Mouse (Mus musculus): Measurements from ENCODE around the gene Rnf186.

The Rnf186 gene

DNA sequence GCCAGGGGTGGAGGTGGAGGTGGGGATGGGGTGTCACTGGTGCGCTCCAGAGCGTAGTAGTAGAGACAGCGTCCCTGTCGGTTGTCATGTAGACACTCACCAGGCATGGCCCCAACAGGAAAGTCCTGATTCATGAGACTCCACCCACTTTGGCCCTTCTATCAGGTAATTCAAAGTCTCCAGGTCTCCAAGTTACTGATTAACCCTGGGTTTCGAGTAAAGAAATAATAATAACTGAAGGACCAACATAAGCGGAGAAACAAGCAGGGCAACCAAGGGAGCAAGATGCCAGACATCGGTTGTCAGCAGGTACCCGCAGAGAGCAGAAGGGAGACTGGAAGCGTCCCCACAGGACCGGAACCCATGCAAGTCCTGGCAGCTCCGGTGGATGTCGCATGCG, at the start of gene Rnf186:
Gene Rnf186 (plus strand): TSS at position 247 of the 400 bp plus-strand sequence.
- no peak for DNase-seq (ENCODE audit: low spot score in 2 of 2)

DNA sequence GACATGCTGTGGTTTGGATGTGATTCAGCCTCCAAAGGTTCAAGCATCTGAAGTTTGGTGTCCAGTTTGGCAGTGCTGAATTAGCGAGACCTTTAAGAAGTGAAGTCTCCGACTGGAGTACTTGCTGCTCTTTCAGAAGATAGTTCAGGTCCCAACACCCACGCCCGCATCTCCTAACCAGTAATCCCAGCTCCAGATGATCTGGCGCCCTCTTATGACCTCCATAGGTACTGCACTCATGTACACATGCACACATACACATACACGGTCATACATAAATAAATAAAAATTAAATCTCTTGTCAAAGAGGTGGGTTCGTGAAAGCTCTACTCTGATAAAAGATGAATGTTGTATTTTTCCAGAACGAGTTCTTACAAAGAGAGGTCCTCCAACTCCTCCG, 49.6 kb upstream of the Rnf186 start:
- no peak for DNase-seq (ENCODE audit: low spot score in 2 of 2)

GRCm38 (mm10) chr4:138921254-138922130, 45.4 kb upstream of the Rnf186 start:
- no peak for DNase-seq (ENCODE audit: low spot score in 2 of 2)

- peak; percentile 85 to 92 for DNase-seq (ENCODE audit: low spot score in 2 of 2)
Measured at GRCm38 (mm10) chr4:138922131-138922459, 44.8 kb upstream of the Rnf186 start.

DNA sequence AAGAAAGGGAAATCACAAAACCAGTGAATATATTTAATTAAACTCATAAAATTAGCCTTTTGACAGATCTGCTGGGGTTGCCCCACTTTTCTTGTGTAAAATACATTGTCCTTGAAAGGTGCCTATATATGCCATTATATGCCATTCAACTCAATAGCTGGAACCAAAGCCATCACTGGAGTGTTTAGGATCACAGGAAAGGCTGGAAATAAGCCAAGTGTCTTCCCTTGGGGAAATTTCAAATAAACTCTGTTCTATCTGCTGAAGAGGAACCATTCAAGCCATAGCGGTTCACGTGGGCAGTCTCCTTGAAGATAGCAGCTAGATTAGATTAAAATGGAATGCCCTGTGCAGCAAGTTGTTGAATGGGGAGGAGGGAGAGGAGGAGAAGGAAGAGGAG, 41.4 kb upstream of the Rnf186 start:
- no peak for DNase-seq (ENCODE audit: low spot score in 2 of 2)

- DNase-seq (ENCODE audit: low spot score in 2 of 2): no peak
Measured at GRCm38 (mm10) chr4:138933862-138934261, 33.0 kb upstream of the Rnf186 start.

DNA sequence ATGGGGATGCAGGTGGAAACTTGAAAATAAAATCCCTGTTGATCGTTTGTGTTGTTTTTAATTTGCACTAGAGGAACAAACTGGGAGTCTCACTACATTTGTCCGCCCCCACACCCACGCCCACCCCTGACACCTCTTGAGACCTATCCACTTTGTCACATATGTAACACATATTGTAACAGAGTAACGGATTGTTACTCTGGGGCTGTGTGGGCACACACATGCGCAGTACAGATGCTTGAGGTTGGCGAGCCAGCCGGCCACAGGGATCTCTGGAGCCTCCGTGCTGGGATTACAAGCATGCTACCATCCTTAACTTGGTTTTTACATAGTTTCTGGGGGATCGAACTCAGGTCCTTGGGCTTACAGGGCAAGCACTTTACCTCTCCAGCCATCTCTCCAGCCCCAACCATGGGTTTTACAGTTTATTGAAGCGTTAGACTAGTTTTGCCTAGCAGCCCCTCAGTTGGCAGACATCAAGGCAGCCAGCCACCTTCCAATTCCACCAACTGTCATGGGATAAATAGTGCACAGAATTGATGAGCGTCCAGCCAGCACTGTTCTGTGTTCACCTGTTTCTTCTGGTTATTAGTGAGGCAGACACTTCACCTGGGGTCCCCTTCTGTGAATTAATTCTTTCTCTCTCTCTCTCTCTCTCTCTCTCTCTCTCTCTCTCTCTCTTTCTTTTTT, 32.3 kb upstream of the Rnf186 start:
- no peak for DNase-seq (ENCODE audit: low spot score in 2 of 2)

DNA sequence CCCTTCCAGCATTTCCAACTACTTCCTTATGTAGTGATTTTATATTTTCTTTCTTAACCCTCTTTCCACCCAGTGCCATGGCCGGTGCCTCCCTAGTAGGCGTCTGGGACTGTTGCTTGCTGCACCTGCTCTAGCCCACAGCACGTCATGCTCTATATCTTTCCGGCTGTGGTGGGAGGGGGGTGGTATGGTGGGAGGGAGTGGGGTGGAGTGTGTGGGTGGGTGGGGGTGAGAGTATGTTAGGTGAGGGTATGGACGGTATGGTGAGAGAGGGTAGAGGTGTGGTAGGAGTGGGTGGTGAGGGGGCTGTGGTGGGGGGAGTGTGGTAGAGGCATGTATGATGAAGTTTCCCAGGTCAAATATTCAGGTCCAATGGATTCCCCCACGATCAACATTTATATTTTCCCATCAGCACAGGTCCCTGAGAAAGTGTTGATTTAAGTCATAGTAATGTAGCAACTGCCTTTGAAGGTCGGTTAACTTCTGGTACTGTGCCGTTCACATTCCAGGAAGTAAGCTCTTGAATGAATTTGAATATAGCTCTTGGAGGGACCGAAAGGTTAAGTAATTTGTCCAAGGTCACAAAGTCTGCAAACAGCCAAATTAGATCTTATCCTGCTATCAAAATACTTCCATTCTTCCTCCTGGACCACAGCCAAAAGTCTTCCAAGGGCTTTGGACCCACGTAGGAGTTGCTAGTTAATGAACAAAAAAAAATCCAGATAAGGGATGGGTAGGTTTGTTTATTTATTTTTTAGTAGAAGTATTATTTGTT, 28.2 kb upstream of the Rnf186 start:
- no peak for DNase-seq (ENCODE audit: low spot score in 2 of 2)

DNA sequence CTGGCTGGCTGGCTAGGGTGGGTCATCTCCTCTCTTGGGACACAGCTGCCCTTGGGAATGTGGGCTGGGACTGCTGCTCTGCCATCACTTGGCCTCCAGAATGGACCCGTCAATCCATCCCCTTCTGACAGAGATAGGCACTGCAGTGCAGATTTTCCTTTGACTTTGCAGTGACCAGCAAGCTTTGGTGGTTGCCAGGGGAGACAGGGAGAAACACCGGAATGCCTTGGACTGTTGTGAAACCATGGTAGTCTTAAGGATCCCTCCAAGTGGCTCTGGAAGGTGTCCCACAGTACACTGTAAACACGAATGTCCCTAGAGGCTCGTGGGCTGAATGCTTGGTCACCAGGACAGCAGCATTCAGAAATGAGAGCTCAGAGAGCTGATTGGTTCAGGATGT, 27.4 kb upstream of the Rnf186 start:
- no peak for DNase-seq (ENCODE audit: low spot score in 2 of 2)

DNA sequence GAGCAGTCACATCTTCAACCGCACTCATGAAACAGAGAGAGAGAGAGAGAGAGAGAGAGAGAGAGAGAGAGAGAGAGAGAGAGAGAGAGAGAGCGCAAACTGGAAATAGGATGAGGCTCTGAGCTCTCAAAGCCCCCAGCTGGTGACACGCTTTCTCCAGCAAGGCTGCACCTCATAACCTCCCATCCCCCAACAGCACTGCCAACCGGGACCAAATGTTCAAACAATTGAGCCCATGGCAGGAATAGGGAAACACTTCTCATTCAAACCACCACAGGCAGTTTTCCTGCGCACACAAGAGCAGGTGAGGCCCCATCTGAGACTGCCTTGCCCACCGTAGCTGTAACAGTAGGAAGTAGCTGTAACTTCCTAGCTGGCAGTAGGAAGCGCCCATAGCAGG, 25.5 kb upstream of the Rnf186 start:
- no peak for DNase-seq (ENCODE audit: low spot score in 2 of 2)

- DNase-seq (ENCODE audit: low spot score in 2 of 2): no peak
Measured at GRCm38 (mm10) chr4:138941966-138942365, 24.9 kb upstream of the Rnf186 start.

DNA sequence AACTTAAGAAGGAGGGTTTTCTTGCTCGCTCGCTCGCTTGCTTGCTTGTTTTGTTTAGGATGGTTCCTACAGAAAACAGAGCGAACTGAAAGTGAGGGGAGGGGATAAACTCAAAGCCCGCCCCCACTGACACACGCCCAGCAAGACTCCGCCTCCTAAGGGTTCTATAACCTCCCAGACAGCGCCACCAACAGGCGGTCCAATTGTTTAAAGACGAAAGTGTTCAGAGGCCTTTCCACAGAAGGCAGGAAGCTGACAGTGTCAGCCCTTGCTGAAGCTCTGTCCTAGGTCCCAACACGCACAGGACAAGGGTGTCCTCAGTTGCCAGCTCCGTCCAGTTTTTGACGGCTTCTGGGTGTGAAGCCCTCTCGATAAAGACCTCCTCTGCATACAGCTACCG, 23.2 kb upstream of the Rnf186 start:
- peak; percentile 64 to 92 for DNase-seq (ENCODE audit: low spot score in 2 of 2)

DNA sequence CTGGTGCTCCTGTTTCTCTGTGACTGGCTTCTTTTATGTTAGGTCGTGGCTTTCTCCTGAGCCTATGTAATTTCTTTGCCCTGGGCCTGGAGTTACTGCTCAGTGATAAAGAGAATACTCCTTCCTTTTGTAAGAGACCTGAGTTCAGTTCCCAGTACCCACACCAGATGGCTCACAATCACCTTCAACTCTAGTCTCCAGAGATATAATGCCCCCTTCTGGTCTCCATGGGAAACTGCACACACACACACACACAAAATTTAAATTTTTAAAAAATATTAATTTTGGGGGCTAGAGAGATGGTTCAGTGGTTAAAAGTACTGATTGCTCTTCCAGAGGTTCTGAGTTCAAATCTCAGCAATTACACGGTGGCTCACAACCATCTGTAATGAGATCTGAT, 18.7 kb upstream of the Rnf186 start:
- DNase-seq (ENCODE audit: low spot score in 2 of 2): no peak

- DNase-seq (ENCODE audit: low spot score in 2 of 2): no peak
Measured at GRCm38 (mm10) chr4:138958612-138959011, 8.3 kb upstream of the Rnf186 start.

DNA sequence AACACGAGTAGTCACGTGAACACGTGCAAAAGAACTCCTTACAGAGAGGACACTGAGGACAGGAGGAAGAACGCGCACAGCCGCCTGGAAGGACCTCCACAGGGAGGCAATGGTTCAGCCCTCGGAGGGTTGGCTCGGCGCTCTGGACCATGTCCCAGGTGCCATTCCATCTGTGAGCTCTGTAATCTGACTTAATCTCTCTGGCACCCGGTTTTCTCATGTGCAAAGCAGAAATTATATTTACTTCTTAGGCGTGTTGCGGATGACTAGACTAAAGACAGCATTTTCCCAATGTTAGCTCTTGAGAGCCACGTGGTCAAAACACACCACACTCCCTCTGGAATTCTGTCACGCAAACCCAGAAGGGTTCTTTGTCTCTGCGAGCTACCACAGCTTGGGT, 7.8 kb upstream of the Rnf186 start:
- no peak for DNase-seq (ENCODE audit: low spot score in 2 of 2)

DNA sequence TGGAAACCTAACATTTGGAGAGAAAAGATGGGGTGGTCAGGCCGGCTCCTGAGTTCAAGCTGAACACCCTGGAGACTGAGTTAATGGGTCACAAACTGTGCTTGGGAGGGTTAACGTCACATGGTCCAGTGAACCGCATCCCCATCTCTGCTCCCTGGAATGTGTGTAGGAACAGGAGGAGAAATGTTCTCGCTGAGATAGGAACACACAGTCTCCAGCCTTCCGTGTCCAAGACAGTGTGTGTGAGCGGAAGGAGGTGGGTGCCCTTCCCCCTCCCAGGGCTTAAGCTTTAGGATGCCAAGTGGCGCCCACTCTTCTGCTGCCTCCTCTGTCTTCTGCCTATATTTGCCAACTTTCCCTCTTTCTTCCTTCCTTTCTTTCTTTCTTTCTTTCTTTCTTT, 7.0 kb upstream of the Rnf186 start:
- no peak for DNase-seq (ENCODE audit: low spot score in 2 of 2)

DNA sequence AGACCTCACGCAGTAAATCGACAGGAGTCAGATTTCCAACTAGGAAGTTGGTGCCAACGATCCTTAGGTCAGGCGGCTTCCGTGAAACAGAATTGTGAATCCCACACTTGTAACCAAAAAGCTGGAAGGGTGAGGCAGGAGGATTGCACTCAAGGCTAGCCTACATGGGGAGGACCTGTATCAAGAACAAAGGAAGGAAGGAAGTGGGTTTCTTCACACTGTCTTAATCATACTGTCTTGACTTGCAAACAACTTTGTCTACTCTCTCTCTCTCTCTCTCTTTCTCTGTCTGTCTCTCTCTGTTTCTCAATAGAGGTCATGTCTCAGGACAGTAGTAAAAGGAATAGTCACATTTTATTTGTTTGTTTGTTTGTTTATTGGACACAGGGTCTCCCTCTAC, 4.2 kb upstream of the Rnf186 start:
- DNase-seq (ENCODE audit: low spot score in 2 of 2): no peak

- no peak for DNase-seq (ENCODE audit: low spot score in 2 of 2)
Measured at GRCm38 (mm10) chr4:138965871-138966270, 1.0 kb upstream of the Rnf186 start.

DNA sequence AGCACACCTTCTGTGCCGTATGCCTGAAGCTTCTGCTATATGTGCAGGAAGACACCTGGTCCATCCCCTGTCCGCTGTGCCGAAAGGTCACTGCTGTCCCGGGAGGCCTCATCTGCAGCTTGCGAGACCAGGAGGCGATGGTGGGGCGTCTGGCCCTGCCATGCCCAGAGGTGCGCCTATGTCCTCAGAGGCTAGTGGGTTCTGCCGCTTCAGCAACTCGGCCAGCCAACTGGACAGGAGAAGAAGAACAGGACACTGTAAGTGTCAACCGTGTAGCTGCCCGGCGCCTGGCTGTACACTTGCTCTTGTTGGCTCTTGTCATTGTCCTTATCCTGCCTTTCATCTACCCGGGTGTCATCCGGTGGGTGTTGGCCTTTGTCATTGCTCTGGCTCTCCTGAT, 573 bp downstream of the Rnf186 start:
- DNase-seq (ENCODE audit: low spot score in 2 of 2): no peak

- no peak for DNase-seq (ENCODE audit: low spot score in 2 of 2)
Measured at GRCm38 (mm10) chr4:138968772-138969556, 2.1 kb downstream of the Rnf186 start.

DNA sequence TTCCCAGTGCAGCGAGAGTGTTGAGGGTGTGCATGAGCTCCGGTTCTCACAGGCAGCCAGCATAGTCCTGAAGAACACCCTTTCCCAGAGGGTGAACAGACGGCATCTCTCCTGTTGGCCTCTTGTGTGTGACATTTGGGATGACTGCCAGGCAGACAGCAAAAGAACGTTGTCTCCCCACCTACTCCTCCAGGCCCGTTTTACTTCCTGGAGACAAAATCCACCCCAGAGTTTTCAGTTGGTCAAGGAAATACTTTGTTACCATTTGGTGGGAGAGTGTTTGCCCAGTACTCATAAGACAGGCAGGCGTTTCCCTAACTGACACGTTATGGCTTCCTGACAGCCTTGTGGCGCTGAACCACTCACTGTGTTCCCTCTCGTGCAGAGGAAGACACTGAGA, 2.8 kb downstream of the Rnf186 start:
- DNase-seq (ENCODE audit: low spot score in 2 of 2): no peak

DNA sequence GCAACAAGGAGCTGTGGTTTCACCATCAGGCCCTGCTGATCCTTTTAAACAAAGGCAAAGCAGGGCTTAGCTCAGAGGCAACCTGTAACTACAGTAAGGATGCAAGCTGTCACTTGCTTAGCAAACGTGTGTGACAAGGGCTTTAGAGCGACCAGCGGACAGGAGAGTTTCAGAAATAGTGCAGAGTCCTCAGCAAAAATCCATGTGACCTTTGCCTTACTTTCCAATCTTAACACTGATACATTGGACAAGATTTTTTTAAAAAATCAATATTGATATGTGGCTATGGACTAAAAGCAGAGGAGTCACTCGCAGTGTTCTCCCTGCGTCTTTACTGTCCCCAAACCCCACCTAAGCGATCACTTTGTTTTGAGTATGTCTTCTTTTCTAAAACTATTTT, 4.5 kb downstream of the Rnf186 start:
- no peak for DNase-seq (ENCODE audit: low spot score in 2 of 2)

All from spleen, postnatal 10 days (tissue).